8 mouse cellular contexts compared by ENCODE assay signal in genomic region chr6:51875884-51876626, GRCm38 (mm10).
DNase-seq lines count a peak whose midpoint lies in the region; ATAC-seq and TF ChIP-seq lines count a peak whose summit lies in the region.

No protein-coding gene starts in this region.

- H3K4me2 ChIP-seq in intestine, embryonic 15.5 days (replicated peaks) = no peak overlapping the region
- H3K4me2 ChIP-seq in lung, embryonic 16.5 days (ENCODE audit: low read depth, low read length) = 0 out of 2 replicates have a peak overlapping the region, but pooled peaks have one; percentile 3

- H3K9ac ChIP-seq in intestine, embryonic 15.5 days = no peak overlapping the region
- H3K9ac ChIP-seq in lung, embryonic 16.5 days (ENCODE audit: low read length) = no peak overlapping the region

- no peaks in the 10 kb centered on the region for H3K27me3 ChIP-seq in intestine, embryonic 15.5 days (replicated peaks)
- no peaks in the 10 kb centered on the region for H3K27me3 ChIP-seq in lung, embryonic 16.5 days (ENCODE audit: control insufficient read depth, insufficient read depth, low read depth, low read length)

- ATAC-seq in intestine, embryonic 15.5 days = peak; percentile 47; the same call in 1 of the 2 replicates
- ATAC-seq in lung, embryonic 16.5 days (ENCODE audit: low read depth) = peak; percentile 75

- H3K36me3 ChIP-seq in intestine, embryonic 15.5 days = no peaks in the 10 kb centered on the region
- no peaks in the 10 kb centered on the region for H3K36me3 ChIP-seq in lung, embryonic 16.5 days (ENCODE audit: control insufficient read depth, insufficient read depth, low read length)

- 44% methylated on average over 6 of the region's 6 CpGs for WGBS in intestine, embryonic 15.5 days
- 23% methylated on average over 6 of the region's 6 CpGs for WGBS in lung, embryonic 16.5 days

- TF ChIP-seq POLR2A in brain, embryonic 14.5 days (IDR thresholded peaks at IDR 0.05; ENCODE audit: borderline replicate concordance, extremely low read depth, insufficient read depth, insufficient read length, poor library complexity, severe bottlenecking) = no peak

- peak; percentile 46 for DNase-seq in left cerebral cortex, postnatal 4 days
- no peak for DNase-seq in left cerebral cortex, adult 8-10 months (ENCODE audit: low spot score in 2 of 2)
- DNase-seq in brain, embryonic 14.5 days (ENCODE audit: low read depth) = peak; percentile 52
- no peak for DNase-seq in thymus, postnatal 25 days
- DNase-seq in urinary bladder, postnatal 10 days (ENCODE audit: low spot score) = no peak
- DNase-seq in urinary bladder, postnatal 25 days (ENCODE audit: low spot score) = no peak

- no peaks in the 10 kb centered on the region for H3K9me3 ChIP-seq in intestine, embryonic 15.5 days
- no peaks in the 10 kb centered on the region for H3K9me3 ChIP-seq in lung, embryonic 16.5 days (ENCODE audit: control insufficient read depth, low read length)

- TF ChIP-seq CTCF in brain, embryonic 14.5 days (IDR thresholded peaks at IDR 0.05; ENCODE audit: borderline replicate concordance, extremely low read depth, insufficient read depth, insufficient read length) = peak; percentile 42; the same call in 1 of the 2 replicates

- H3K4me1 ChIP-seq in intestine, embryonic 15.5 days (replicated peaks) = peaks cover 7% of the 10 kb centered on the region
- H3K4me1 ChIP-seq in lung, embryonic 16.5 days (replicated peaks; ENCODE audit: control insufficient read depth, insufficient read depth, low read length) = peaks cover 33% of the 10 kb centered on the region

- no peak overlapping the region for H3K4me3 ChIP-seq in intestine, embryonic 15.5 days (replicated peaks)
- no peak overlapping the region for H3K4me3 ChIP-seq in lung, embryonic 16.5 days (ENCODE audit: low read length)

- no peak overlapping the region for H3K27ac ChIP-seq in intestine, embryonic 15.5 days
- H3K27ac ChIP-seq in lung, embryonic 16.5 days (ENCODE audit: low read length) = peak overlapping the region; percentile 75

- intact Hi-C loops in left cerebral cortex, postnatal 4 days (cut with DNase I) = loop anchor here (10.0 kb wide), 1 partner anchor 319 kb away; the partner anchor contains the start of gene Hoxa4

Comparison
In these comparisons a context has a peak if more than half of its experiments do, and no peak if none do; other contexts are left out.
1. DNase-seq: peak in left cerebral cortex, postnatal 4 days (single experiment) and brain, embryonic 14.5 days (single experiment); none in left cerebral cortex, adult 8-10 months (0 of 2), thymus, postnatal 25 days (single experiment), urinary bladder, postnatal 10 days (single experiment) and urinary bladder, postnatal 25 days (single experiment).